Mouse (Mus musculus) ES-E14 (cell line): Measurements from ENCODE around the gene Gm42669.

Experiments
- CHD2 ChIP-seq: IDR thresholded peaks from 2 replicates; pipeline ENCODE4 v1.6.1; 2014; ENCODE audit warnings: mild to moderate bottlenecking, low read depth, low read length, inconsistent platforms
- ZC3H11A ChIP-seq: IDR thresholded peaks from 2 replicates; pipeline ENCODE4 v1.6.1; 2012; ENCODE audit warnings: low read depth, mild to moderate bottlenecking, inconsistent platforms, low read length, borderline replicate concordance

DNA sequence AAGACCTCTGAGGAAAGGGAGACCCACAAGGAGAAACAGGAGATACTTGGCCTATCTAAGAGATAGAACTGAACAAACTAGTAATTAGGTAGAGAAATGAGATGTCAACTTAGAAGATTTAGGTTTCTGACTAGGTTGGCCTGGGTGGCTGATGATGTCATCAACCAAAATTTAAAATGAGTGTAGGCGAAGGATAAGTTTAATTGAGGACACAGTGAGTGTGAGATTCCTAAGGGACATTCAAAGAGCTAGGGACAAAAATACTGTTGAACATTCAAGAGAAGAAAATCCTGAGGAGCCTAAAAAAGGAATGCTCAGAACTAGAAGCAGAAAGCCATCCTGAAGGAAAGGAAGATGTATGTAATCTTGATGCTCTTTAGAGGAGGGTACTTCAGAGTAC lies 8.7 kb downstream of the Gm42669 start:
- no peak for TF ChIP-seq ZC3H11A
- no peak for TF ChIP-seq CHD2
